Mouse (Mus musculus) embryonic facial prominence, embryonic 13.5 days (tissue): ENCODE data around the gene Tnfaip8l2. TPM values are rescaled to one million over a fixed set of nuclear protein-coding genes. Genes with fewer than 3 reads are reported as not detected.
A peak's percentile ranks its signal among the peaks of the same experiment; 100 is the strongest.

Source experiments
- ATAC-seq: fragments of 200-750 bp; cut with Nextera tagmentation; 2 replicates; pipeline ENCODE4 v1.8.0; 2017; ENCODE audit warnings: low read depth; ENCODE audit not compliant: insufficient number of reproducible peaks, insufficient read depth, low FRiP score, low TSS enrichment
- H3K27ac ChIP-seq: fragments of 300-500 bp; sonication (generic); 2 replicates; pipeline ENCODE4 v1.5.1; 2015; ENCODE audit warnings: moderate library complexity, mild to moderate bottlenecking, inconsistent platforms
- H3K27me3 ChIP-seq: fragments of 300-500 bp; sonication (generic); 2 replicates; pipeline ENCODE4 v1.6.1; 2015; ENCODE audit warnings: mild to moderate bottlenecking, inconsistent platforms
- H3K36me3 ChIP-seq: fragments of 300-500 bp; sonication (generic); 2 replicates; pipeline ENCODE4 v1.6.1; 2015; ENCODE audit warnings: mild to moderate bottlenecking, inconsistent platforms
- H3K4me1 ChIP-seq: fragments of 300-500 bp; sonication (generic); 2 replicates; pipeline ENCODE4 v1.6.1; 2015; ENCODE audit warnings: inconsistent platforms
- H3K4me2 ChIP-seq: fragments of 300-500 bp; sonication (generic); 2 replicates; pipeline ENCODE4 v1.6.1; 2015; ENCODE audit warnings: moderate library complexity, mild to moderate bottlenecking, inconsistent platforms
- H3K4me3 ChIP-seq: fragments of 300-500 bp; sonication (generic); 2 replicates; pipeline ENCODE4 v1.5.1; 2015; ENCODE audit warnings: mild to moderate bottlenecking, inconsistent platforms
- H3K9ac ChIP-seq: fragments of 300-500 bp; sonication (generic); 2 replicates; pipeline ENCODE4 v1.6.1; 2015; ENCODE audit warnings: mild to moderate bottlenecking, inconsistent platforms
- H3K9me3 ChIP-seq: fragments of 300-500 bp; sonication (generic); 2 replicates; pipeline ENCODE4 v1.6.1; 2016; ENCODE audit warnings: inconsistent platforms
- WGBS: fragments of 180-500 bp; shearing (Covaris S2); methylation state at CpG from one replicate; pipeline ENCODE4 v1.1.7; 2015; ENCODE audit warnings: mixed read lengths; 5-methylcytosine and 5-hydroxymethylcytosine counted together
- polyA plus RNA-seq: library from polyadenylated mRNA; unstranded; fragments of >200 nt; fragmentation: Nextera tagmentation; extraction: Ambion mirVana; gene quantifications from 2 replicates; pipeline ENCODE4 v1.2.1, GENCODE M21; 2015

The Tnfaip8l2 gene
- polyA plus RNA-seq, 1 experiment from 2014 or later = 2.7 TPM

DNA sequence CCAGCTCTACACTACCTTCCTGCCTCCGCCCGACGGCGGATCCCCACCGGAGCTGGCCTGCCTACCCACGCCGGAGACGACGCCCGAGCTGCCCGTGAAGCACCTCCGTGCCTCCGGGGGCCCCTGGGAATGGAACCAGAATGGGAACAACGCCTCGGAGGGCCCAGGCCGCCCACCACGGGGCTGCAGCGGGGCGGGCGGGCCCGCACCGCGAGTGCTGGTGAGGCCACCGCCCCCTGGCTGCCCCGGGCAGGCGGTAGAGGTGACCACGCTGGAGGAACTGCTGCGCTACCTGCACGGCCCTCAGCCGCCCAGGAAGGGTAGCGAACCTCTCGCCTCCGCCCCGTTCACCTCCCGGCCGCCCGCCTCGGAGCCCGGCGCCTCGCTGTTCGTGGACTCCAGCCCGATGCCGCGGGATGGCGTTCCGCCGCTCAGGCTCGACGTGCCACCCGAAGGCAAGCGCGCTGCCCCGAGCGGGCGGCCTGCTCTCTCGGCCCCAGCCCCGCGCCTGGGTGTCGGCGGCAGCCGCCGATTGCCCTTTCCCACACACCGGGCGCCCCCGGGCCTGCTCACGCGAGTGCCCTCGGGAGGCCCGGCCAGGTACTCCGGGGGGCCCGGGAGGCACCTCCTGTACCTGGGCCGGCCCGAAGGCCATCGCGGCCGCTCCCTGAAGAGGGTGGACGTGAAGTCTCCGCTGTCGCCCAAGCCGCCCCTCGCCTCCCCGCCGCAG is 30.5 kb upstream of the Tnfaip8l2 start:
- H3K27me3 ChIP-seq = peaks cover 51% of the 10 kb centered on the region
- H3K36me3 ChIP-seq = peaks cover 59% of the 10 kb centered on the region
- H3K27ac ChIP-seq = no peak overlapping the region
- H3K4me3 ChIP-seq = peak overlapping the region; percentile 32; the same call in 1 of the 2 replicates
- no peaks in the 10 kb centered on the region for H3K9me3 ChIP-seq
- H3K4me2 ChIP-seq = peak overlapping the region; percentile 53
- no peak for ATAC-seq
- peaks cover 19% of the 10 kb centered on the region for H3K4me1 ChIP-seq
- WGBS = 20% methylated on average over 77 of the region's 84 CpGs
- peak overlapping the region; percentile 65 for H3K9ac ChIP-seq

GRCm38 (mm10) chr3:95171105-95171504 is 28.9 kb upstream of the Tnfaip8l2 start:
- no peak for ATAC-seq
- Histone ChIP-seq H3K27ac (no peak overlapping the region), H3K4me3 (no peak overlapping the region), H3K36me3 (peaks cover 75% of the 10 kb centered on the region), H3K4me2 (no peak overlapping the region), H3K4me1 (peaks cover 19% of the 10 kb centered on the region), H3K9me3 (no peaks in the 10 kb centered on the region), H3K27me3 (peaks cover 51% of the 10 kb centered on the region), H3K9ac (no peak overlapping the region)
- WGBS = 77% methylated on average over 6 of the region's 6 CpGs

GRCm38 (mm10) chr3:95169996-95170395 is 27.8 kb upstream of the Tnfaip8l2 start:
- no peak overlapping the region for H3K4me3 ChIP-seq
- peaks cover 85% of the 10 kb centered on the region for H3K36me3 ChIP-seq
- no peak overlapping the region for H3K4me2 ChIP-seq
- H3K27ac ChIP-seq = no peak overlapping the region
- H3K27me3 ChIP-seq = peaks cover 51% of the 10 kb centered on the region
- no peak overlapping the region for H3K9ac ChIP-seq
- 92% methylated on average over 10 of the region's 10 CpGs for WGBS
- no peak for ATAC-seq
- no peaks in the 10 kb centered on the region; the same call in 1 of the 2 replicates for H3K9me3 ChIP-seq
- peaks cover 19% of the 10 kb centered on the region for H3K4me1 ChIP-seq

DNA sequence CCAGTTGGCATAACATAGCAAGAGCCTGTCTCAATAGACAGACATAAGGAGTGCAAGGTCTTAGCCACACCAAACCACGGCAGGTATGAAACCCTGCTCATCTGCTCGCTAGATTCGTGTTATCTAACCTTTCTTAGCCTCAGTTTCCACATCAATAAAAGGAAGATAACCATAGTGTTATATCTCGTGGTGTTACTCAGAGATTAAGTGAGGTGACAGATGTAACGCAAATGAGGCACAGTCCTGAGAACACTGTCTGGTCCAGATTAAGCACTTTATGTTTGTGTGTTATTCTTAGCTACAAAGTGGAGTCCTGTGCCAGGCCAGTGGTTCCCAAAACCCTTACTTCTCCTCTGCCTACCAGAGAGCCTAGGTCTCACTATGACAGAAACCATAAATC is 22.7 kb upstream of the Tnfaip8l2 start:
- 82% methylated on average over 5 of the region's 5 CpGs for WGBS

DNA sequence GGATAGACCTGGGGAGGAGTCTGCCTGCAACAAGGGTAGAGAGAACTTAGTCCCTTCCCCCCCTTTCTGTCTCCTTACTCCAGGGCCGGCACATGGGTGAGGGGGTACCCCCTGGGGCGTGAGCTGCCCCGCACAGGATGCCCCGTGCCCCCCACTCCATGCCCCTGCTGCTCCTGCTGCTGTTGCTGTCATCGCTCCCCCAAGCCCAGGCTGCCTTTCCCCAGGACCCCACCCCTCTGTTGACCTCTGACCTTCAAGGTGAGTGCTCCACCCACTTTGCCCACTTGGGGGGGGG is 22.0 kb upstream of the Tnfaip8l2 start:
- ATAC-seq = no peak
- H3K4me1 ChIP-seq = peaks cover 32% of the 10 kb centered on the region
- H3K27ac ChIP-seq = no peak overlapping the region
- H3K9ac ChIP-seq = no peak overlapping the region
- no peak overlapping the region for H3K4me3 ChIP-seq
- H3K9me3 ChIP-seq = no peaks in the 10 kb centered on the region; the same call in 1 of the 2 replicates
- H3K4me2 ChIP-seq = no peak overlapping the region
- peaks cover under 1% of the 10 kb centered on the region for H3K27me3 ChIP-seq
- 76% methylated on average over 5 of the region's 5 CpGs for WGBS
- peaks cover 50% of the 10 kb centered on the region for H3K36me3 ChIP-seq

More for the DNA sequence above, 22.7 kb upstream of the Tnfaip8l2 start:
- Histone ChIP-seq H3K4me1 (peaks cover 27% of the 10 kb centered on the region), H3K36me3 (peaks cover 57% of the 10 kb centered on the region), H3K4me2 (no peak overlapping the region), H3K27me3 (peaks cover 7% of the 10 kb centered on the region), H3K9ac (no peak overlapping the region), H3K9me3 (no peaks in the 10 kb centered on the region; the same call in 1 of the 2 replicates), H3K4me3 (no peak overlapping the region), H3K27ac (no peak overlapping the region)
- no peak for ATAC-seq

GRCm38 (mm10) chr3:95163419-95164255 is 21.5 kb upstream of the Tnfaip8l2 start:
- peak overlapping the region; percentile 44 for H3K9ac ChIP-seq
- peaks cover 32% of the 10 kb centered on the region for H3K4me1 ChIP-seq
- WGBS = 57% methylated on average over 11 of the region's 11 CpGs
- ATAC-seq = no peak
- no peaks in the 10 kb centered on the region; the same call in 1 of the 2 replicates for H3K9me3 ChIP-seq
- H3K36me3 ChIP-seq = peaks cover 45% of the 10 kb centered on the region
- peak overlapping the region; percentile 76 for H3K4me2 ChIP-seq
- no peak overlapping the region for H3K27ac ChIP-seq
- peaks cover 6% of the 10 kb centered on the region; the same call in 1 of the 2 replicates for H3K27me3 ChIP-seq
- H3K4me3 ChIP-seq = no peak overlapping the region

DNA sequence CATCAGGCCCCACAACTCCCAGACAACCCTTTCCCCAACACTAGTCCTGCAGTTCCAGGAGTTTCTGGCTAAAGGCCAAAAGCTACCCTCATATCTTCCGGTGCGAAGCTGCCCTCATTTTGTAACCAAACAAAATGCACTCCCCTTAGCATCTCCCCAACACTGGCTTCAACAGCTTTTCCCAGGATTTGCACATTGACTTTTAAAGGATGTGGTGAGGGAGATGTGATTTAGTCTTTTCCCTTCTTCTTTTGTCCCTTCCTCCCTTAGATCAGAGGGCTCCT is 20.1 kb upstream of the Tnfaip8l2 start:
- Histone ChIP-seq H3K4me2 (peak overlapping the region; percentile 76), H3K4me3 (peak overlapping the region; percentile 89), H3K36me3 (peaks cover 31% of the 10 kb centered on the region), H3K27me3 (peaks cover 6% of the 10 kb centered on the region; the same call in 1 of the 2 replicates), H3K4me1 (peaks cover 32% of the 10 kb centered on the region), H3K9ac (0 out of 2 replicates have a peak overlapping the region, but pooled peaks have one; percentile 84), H3K27ac (no peak overlapping the region), H3K9me3 (no peaks in the 10 kb centered on the region; the same call in 1 of the 2 replicates)
- ATAC-seq = no peak
- 37% methylated on average over 2 of the region's 2 CpGs for WGBS

DNA sequence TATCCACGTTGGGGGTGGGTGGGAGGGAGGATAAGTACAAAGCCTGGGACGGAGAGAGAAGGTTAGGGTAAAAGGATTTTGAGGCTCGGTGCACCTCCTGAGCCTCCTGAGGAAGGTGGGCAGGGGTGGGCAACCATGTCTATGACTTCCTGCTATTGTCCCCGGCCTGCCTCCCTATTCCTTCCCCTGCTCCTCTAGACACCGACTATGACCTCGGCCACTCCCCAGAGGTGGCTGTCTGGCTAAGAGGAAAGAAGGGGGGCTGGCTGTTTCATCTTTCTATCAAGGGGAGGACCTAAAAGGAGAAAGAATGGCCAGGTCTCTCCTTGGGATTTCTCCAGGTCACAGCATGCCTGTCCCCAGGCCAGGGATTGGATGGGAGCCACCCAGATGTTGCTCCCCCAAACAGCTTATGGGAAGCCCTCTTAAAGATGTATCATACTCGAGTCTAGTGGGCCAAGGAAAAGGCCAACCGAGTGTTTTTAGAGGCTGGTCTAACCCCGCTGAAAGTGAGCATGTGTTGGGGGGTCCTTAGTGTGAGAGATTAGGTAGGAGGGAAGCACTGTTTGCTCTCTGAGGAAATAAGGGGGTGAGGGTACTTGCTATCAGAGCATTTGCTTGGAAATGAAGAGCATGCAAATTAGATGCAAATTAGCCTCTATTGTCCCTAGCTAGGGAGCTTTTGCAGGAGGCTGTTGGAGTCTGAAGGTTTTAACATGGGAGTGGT is 19.6 kb upstream of the Tnfaip8l2 start:
- Histone ChIP-seq H3K36me3 (peaks cover 26% of the 10 kb centered on the region), H3K27me3 (peaks cover 6% of the 10 kb centered on the region; the same call in 1 of the 2 replicates), H3K4me1 (peaks cover 32% of the 10 kb centered on the region), H3K27ac (peak overlapping the region; percentile 45; the same call in 1 of the 2 replicates), H3K9ac (peak overlapping the region; percentile 84), H3K4me2 (peak overlapping the region; percentile 76), H3K4me3 (peak overlapping the region; percentile 89), H3K9me3 (no peaks in the 10 kb centered on the region; the same call in 1 of the 2 replicates)
- WGBS = 5% methylated on average over 9 of the region's 9 CpGs
- ATAC-seq = no peak

DNA sequence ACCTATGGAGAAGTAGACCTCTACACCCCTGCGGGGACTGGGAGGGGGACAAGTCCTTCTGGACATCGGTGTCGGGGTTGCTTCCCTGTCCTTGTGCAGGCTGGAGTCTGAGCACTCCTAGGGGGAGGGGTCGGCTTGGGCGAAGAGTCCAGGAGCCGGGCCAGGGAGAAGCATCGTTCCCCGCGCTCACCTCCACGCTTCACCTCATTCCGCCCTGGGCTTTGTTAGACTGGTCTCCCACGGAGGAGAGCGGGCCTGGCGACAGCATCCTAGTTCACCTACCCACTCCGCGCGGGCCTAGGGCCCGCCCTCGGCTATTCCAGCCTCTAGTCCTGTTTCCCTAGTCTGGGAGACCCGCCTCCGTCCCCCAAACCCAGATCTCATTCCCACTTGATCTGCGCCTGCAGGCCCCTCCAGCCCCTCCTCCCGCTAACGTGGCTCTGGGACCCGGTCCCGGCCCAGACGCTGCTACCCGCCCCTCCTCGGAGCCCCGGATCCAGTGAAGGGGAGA is 18.9 kb upstream of the Tnfaip8l2 start:
- H3K27me3 ChIP-seq = peaks cover 6% of the 10 kb centered on the region; the same call in 1 of the 2 replicates
- WGBS = under 1% methylated on average over 30 of the region's 30 CpGs
- H3K27ac ChIP-seq = peak overlapping the region; percentile 45; the same call in 1 of the 2 replicates

DNA sequence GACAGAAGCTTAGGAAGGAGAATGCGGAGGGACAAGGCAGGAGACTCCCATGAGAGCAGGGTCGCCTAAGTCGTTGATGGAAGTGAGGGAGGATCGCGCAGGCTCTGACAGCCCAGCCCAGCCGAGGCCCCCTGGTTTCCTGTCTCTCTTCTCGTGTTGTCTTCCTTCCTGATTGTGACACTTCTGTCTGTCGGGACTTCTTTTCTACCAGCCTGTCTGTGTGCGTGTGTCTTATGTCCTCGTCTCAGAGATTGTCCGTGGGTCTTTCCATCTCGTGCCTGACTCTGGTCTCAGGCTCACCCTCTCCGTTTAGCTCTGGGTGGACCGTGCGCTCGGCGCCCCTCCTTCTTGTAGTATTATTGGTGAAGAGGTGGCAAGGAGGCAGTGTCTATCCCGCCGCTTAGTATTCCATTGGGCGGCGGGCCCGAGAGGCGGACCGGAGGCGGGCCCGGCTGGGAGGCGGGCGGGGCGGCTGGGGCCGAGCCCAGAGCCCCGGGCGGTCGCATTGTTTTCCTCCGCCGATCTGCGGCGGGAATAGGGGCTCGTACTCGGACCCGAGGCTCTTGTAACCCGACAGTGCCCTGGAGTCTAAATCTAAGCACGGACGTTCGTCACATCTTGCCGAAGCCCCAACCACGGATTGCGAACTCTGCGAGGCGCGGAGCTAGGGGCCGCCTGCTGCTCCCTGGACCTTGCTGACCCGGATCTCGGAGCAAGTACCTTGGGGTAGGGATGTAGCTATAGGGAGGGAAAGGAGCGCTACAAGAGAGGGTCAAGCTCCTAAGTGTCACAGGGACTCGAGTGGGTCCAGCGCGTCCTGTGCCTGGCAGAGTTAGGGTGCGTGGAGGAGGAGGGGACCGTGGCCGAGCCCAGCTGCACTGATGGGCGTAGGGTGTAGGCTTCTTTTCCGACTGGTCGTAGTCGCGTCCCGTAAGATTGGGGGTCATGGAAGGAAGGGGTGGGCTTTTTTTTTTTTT is 18.1 kb upstream of the Tnfaip8l2 start, which contains the start of gene Sema6c:
Gene Sema6c, plus strand, starts transcription at position 471 of the 977 bp plus-strand sequence.
- no peaks in the 10 kb centered on the region for H3K9me3 ChIP-seq
- ATAC-seq = peak; percentile 95
- WGBS = under 1% methylated on average over 65 of the region's 66 CpGs
- peak within 1 kb of the TSS; percentile 45; the same call in 1 of the 2 replicates for H3K27ac ChIP-seq
- H3K4me3 ChIP-seq = peak within 1 kb of the TSS; percentile 89
- peaks cover 6% of the 10 kb centered on the region; the same call in 1 of the 2 replicates for H3K27me3 ChIP-seq
- peak within 1 kb of the TSS; percentile 76 for H3K4me2 ChIP-seq
- peak within 1 kb of the TSS; percentile 84 for H3K9ac ChIP-seq
- peaks cover 12% of the 10 kb centered on the region for H3K36me3 ChIP-seq
- H3K4me1 ChIP-seq = peaks cover 32% of the 10 kb centered on the region

More for the DNA sequence above, 18.9 kb upstream of the Tnfaip8l2 start:
- no peaks in the 10 kb centered on the region; the same call in 1 of the 2 replicates for H3K9me3 ChIP-seq
- peaks cover 19% of the 10 kb centered on the region for H3K36me3 ChIP-seq
- H3K4me3 ChIP-seq = peak overlapping the region; percentile 89
- peak overlapping the region; percentile 76 for H3K4me2 ChIP-seq
- peak overlapping the region; percentile 84 for H3K9ac ChIP-seq
- H3K4me1 ChIP-seq = peaks cover 32% of the 10 kb centered on the region
- ATAC-seq = 0 out of 2 replicates have a peak, but pooled peaks have one; percentile 8
